Mouse (Mus musculus) cerebellum, adult 2 months (tissue): ENCODE results near the gene Tulp2. TPM values are rescaled to one million over a fixed set of nuclear protein-coding genes. Genes with fewer than 3 reads are reported as not detected.
A peak's percentile ranks its signal among the peaks of the same experiment; 100 is the strongest.
"Not testable (repeated sequence)": the region's sequence is repeated elsewhere in the genome, so short reads cannot be mapped to it uniquely, and the experiment has no call there.

Experiments used
- DNase-seq, 2 experiments: peaks; one replicate each; pipeline ENCODE4 v3.0.0; 2021
- H3K27ac ChIP-seq: fragments of 200-500 bp; 2 replicates; pipeline ENCODE4 v1.5.1; 2012; ENCODE audit warnings: low read length, control low read depth, inconsistent platforms; ENCODE audit not compliant: insufficient read depth
- H3K27me3 ChIP-seq: fragments of 200-500 bp; 2 replicates; pipeline ENCODE4 v1.6.1; 2012; ENCODE audit warnings: inconsistent platforms, mild to moderate bottlenecking, low read length, moderate library complexity; ENCODE audit not compliant: control insufficient read depth, insufficient read depth
- H3K4me1 ChIP-seq: fragments of 200-500 bp; 2 replicates; pipeline ENCODE4 v1.6.1; 2011; ENCODE audit warnings: low read length; ENCODE audit not compliant: control insufficient read depth, insufficient read depth
- H3K4me3 ChIP-seq: fragments of 200-500 bp; replicated peaks from 2 replicates; pipeline ENCODE3; 2011; ENCODE audit warnings: mild to moderate bottlenecking, low read depth, low read length, control low read depth; ENCODE audit not compliant: insufficient read depth
- CTCF ChIP-seq: fragments of 200-500 bp; IDR thresholded peaks from 2 replicates; pipeline ENCODE4 v1.5.1; 2011; ENCODE audit warnings: low read depth, mild to moderate bottlenecking, control low read depth, low read length, moderate library complexity, borderline replicate concordance; ENCODE audit not compliant: insufficient read depth
- POLR2A ChIP-seq: fragments of 200-500 bp; IDR thresholded peaks from 2 replicates; pipeline ENCODE4 v1.6.1; 2011; ENCODE audit warnings: low read length, control low read depth, borderline replicate concordance; ENCODE audit not compliant: insufficient read depth
- WGBS: fragments of 180-500 bp; shearing (Covaris S2); methylation state at CpG from one replicate; pipeline ENCODE4 v1.1.7; 2018; 5-methylcytosine and 5-hydroxymethylcytosine counted together
- polyA plus RNA-seq: library from polyadenylated mRNA; depleted of rRNA; stranded (reverse); fragments of >200 nt; gene quantifications from 2 replicates; pipeline ENCODE4 v1.2.3, GENCODE M21; 2012

Gene Tulp2
- polyA plus RNA-seq, 1 experiment = not detected

DNA sequence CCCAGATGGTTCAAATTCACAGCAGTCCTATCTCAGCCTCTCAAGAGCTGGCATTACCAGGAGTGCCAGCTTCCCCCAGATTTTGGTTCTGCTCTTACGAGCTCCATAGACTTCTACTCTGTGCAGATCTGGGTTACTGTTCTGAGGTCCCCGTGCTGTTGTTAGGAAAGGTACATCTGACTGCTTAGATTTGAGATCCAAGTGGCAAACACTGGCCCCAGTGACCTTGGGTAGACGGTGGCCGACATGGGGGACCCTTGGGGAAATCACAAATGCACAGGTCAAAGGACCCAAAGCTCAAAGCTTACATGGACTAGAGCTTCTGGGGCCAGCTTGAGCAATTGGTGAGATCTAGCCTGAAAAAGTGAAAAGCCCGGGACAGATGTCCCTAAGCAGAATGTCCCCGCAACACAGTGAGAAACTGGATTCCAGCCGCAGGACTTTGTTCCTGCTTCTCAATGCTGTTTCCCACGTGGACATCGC, 24.9 kb upstream of the Tulp2 start:
- H3K4me3 ChIP-seq = no peak overlapping the region
- no peak for DNase-seq
- no peak overlapping the region for H3K27ac ChIP-seq
- WGBS = 49% methylated on average over 9 of the region's 9 CpGs
- H3K27me3 ChIP-seq = no peaks in the 10 kb centered on the region
- TF ChIP-seq CTCF (no peak), POLR2A (no peak)
- H3K4me1 ChIP-seq = peaks cover 11% of the 10 kb centered on the region

DNA sequence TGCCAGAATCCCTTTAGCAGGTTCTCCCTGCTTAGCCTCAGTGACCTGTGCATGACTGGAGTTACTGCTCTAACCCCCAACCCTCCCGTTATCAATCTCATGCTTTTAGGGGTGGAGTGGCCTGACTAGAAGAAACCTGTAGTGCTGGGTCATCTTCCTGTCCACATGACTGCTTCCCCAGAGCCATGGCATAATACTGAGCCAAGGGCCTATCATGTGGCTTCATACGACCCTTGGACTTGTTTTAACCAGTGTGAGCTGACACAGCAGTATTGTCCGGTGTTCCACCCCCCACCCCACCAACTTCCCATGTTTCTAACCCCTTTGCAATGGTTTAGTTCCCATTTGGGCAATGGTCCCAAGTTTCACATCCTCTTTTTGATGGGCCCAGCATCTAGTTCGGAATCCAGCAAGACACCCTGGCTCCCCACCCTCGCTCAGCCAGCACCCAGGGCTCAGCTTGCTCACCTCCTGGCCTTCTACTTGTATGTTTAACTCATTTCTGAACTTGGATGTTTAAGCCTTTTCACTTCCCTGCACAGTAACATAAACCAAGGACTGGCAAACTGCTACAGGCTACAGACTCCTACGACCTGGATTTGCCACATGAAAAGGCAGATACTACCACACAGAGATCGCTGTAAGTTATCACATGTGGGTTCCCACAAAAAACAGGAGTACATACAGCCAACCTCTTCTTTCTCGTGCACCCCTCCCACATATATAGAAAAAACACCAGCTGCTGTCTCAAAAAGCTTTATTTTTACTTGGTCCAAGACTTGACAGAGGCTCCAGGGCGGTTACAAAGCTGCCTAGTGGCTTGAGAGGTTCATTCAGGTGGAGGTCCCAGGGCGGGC, 24.2 kb upstream of the Tulp2 start:
- DNase-seq = no peak
- H3K4me1 ChIP-seq = peaks cover 11% of the 10 kb centered on the region
- no peak overlapping the region for H3K27ac ChIP-seq
- H3K4me3 ChIP-seq = peak overlapping the region; percentile 15
- TF ChIP-seq CTCF = no peak
- no peak for TF ChIP-seq POLR2A
- 38% methylated on average over 10 of the region's 10 CpGs for WGBS
- no peaks in the 10 kb centered on the region for H3K27me3 ChIP-seq

DNA sequence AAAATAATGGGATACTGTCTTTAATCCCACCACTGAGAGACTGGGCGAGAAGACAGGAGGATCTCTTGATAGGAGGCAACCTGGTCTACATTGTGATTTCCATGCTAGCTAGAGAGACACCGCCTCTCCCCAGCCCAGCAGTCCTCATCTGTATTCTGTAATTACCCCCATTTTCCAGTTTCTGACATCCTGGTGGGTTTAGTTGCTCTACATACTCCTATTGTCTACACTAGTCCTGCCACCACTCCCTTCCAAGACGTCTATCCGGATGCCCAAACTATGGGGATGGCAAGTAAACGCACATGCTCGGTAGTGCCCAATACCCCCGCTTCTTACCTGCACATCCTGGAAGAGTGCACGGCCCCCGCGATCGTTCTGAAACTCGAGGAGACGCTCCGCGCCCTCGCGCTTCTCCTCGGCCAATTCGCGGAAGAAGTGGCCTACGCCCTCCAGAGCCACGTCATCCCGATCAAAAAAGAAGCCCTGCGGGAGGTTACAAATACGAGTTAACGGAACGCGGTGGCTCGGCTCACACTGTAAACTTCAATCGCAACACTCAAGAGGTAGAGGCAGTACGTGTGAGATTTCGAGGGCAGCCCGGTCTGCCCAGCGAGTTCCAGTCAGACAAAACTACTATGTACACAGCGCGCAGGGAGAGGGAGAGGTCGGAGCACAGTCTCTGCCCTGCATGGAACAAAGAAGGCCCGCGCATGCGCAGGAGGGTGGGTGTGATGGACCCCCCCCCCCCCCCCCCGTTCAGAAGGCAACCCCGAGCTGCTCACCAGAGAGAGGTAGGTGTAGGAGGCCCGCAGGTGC, 22.7 kb upstream of the Tulp2 start:
- peak; percentile 81 to 86 for DNase-seq
- H3K27me3 ChIP-seq = no peaks in the 10 kb centered on the region
- TF ChIP-seq CTCF = no peak
- TF ChIP-seq POLR2A = no peak
- peaks cover 11% of the 10 kb centered on the region for H3K4me1 ChIP-seq
- H3K27ac ChIP-seq = peak overlapping the region; percentile 71
- WGBS = under 1% methylated on average over 43 of the region's 43 CpGs
- H3K4me3 ChIP-seq = peak overlapping the region; percentile 96

DNA sequence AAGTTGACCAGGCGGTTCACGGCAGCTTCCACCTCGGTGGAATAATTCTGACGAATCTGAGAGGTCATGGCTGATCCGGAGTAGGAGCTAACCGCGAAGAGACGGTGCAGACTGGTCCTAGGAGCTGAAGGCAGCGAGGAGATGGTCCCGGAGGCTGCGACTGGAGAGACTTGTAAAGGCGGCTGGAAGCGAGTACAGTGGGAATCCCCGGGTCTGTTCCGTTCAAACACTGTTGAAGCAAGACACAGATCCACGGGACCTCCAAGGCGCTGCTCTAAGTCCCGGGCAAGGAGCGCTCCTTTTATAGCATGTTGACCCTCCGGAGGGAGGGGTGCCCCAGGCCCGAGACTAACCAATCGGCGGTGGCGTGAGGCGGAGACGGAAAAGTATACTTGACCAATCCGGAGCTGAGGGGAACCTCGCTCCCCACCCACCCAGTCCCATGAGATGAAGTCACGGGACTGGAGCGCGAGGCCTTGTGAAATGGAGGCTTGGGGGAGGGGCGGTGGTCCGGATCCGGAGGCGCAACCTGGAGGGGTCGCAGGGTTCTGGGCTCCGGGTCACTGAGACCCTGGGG, 22.0 kb upstream of the Tulp2 start, which contains the start of gene Ftl1:
Gene Ftl1 (minus strand): TSS at position 321 of the 577 bp plus-strand sequence.
- peak; percentile 94; the same call in 1 of the 2 replicates for TF ChIP-seq POLR2A
- WGBS = under 1% methylated on average over 37 of the region's 37 CpGs
- H3K27ac ChIP-seq = peak within 1 kb of the TSS; percentile 89
- H3K27me3 ChIP-seq = not testable (repeated sequence)
- peak within 1 kb of the TSS; percentile 96 for H3K4me3 ChIP-seq
- H3K4me1 ChIP-seq = peaks cover 11% of the 10 kb centered on the region
- DNase-seq = peak; percentile 95 to 99

DNA sequence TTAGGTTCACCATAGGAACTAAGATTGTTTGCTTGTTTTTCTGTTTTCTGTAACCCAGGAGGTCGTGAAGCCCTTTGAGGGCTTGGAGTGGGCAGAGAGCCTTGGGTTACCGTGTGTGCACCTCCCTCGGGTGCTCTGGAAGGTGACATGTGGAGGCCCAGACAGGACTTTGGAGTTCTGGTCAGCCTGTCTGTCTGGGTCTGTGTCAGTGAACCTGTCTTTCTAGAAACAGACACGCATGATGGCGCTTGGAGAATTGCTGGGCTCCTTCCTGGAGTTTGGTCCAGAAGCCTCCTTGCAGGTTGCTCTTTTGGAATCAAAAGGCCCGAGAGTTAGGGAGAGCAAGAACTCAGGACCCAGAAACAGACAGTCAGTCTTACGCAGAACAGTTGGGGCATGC, 21.3 kb upstream of the Tulp2 start:
- H3K4me1 ChIP-seq = peaks cover 11% of the 10 kb centered on the region
- H3K27me3 ChIP-seq = no peaks in the 10 kb centered on the region
- TF ChIP-seq POLR2A (no peak), CTCF (no peak)
- WGBS = 58% methylated on average over 7 of the region's 7 CpGs
- H3K4me3 ChIP-seq = peak overlapping the region; percentile 27
- H3K27ac ChIP-seq = peak overlapping the region; percentile 89
- DNase-seq = no peak

DNA sequence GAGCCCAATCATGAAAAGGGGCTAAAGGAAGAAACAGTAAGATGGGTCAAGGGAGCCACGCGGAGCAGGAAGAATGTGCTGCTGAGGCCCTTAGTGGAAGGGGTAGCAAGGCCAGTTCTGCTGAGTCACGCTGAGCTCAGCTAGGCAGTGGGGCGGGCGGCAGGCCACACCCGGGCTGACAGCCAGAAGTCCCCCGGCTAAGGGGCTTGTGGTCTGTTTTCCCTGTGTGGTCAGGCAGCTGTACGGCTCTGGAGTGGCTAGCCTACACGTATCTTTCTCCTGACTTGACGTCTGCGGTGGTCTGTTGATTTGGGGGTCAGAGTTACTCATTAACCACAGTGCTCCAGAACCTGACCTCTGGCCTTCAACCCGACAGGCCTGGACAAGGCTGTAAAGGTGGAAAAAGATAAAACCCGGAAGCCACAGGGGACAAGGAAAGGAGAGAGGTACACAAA, 20.8 kb upstream of the Tulp2 start:
- 26% methylated on average over 13 of the region's 13 CpGs for WGBS
- Histone ChIP-seq H3K27me3 (no peaks in the 10 kb centered on the region), H3K27ac (peak overlapping the region; percentile 89), H3K4me1 (peaks cover 11% of the 10 kb centered on the region), H3K4me3 (no peak overlapping the region)
- TF ChIP-seq CTCF = no peak
- no peak for TF ChIP-seq POLR2A
- DNase-seq = peak; percentile 47 to 48

DNA sequence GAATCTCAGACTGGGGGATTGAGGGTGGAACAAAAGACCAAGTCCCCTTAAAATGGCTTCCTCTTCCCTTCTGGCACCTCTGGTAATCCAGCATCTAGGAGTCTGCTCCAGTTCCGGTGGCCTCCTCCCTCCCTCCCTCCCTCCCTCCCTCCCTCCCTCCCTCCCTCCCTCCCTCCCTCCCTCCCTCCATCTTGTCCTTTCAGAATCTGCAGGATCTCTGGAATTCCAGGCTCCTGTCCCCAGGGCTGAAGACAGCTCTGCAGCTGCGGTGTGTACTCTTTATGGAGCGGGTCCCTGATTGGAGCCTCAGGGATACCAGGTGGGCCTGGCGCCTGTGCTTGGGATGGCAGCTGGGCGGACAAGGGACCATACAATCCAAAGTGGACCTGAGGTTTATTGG, 20.4 kb upstream of the Tulp2 start:
- Histone ChIP-seq H3K27ac (peak overlapping the region; percentile 89; the same call in 1 of the 2 replicates), H3K4me1 (peaks cover 11% of the 10 kb centered on the region), H3K27me3 (no peaks in the 10 kb centered on the region), H3K4me3 (no peak overlapping the region)
- TF ChIP-seq POLR2A (0 out of 2 replicates have a peak, but pooled peaks have one; percentile 10), CTCF (no peak)
- 61% methylated on average over 5 of the region's 5 CpGs for WGBS
- no peak for DNase-seq
